Mouse (Mus musculus) heart, adult 2 months (tissue): ENCODE results near the gene Nufip1.

Experiments used
- CTCF ChIP-seq: fragments of 200-600 bp; IDR thresholded peaks from 2 replicates; pipeline ENCODE4 v1.8.1; 2022; ENCODE audit warnings: antibody characterized with exemption, mild to moderate bottlenecking, moderate library complexity
- EP300 ChIP-seq: fragments of 200-500 bp; IDR thresholded peaks from 2 replicates; pipeline ENCODE4 v1.6.1; 2011; ENCODE audit warnings: low read depth, low read length, control low read depth; ENCODE audit not compliant: insufficient read depth

DNA sequence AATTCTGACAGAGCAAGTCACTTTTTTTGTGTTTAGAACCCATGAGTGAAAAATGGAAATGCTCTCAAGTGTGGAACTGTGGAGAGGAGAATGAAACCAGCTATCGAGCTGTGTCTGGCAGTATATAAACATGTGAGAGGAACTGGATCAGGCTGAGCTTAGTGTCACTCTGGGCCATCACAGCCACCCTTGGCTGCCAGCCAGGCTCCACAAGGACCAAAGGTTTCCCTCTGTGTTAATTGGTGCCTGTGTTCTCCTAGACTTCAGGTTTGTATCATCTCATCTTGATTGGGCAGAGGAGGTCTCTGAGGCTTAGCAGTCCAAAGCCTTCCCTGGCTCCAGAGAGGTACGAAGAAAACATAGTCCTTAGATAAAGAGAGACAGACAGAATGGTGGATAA is 38.1 kb upstream of the Nufip1 start:
- TF ChIP-seq CTCF (no peak), EP300 (no peak)
